Mouse (Mus musculus): Measurements from ENCODE around the gene Atg4d.
"Not testable (repeated sequence)": the region's sequence is repeated elsewhere in the genome, so short reads cannot be mapped to it uniquely, and the experiment has no call there.

Gene Atg4d

DNA sequence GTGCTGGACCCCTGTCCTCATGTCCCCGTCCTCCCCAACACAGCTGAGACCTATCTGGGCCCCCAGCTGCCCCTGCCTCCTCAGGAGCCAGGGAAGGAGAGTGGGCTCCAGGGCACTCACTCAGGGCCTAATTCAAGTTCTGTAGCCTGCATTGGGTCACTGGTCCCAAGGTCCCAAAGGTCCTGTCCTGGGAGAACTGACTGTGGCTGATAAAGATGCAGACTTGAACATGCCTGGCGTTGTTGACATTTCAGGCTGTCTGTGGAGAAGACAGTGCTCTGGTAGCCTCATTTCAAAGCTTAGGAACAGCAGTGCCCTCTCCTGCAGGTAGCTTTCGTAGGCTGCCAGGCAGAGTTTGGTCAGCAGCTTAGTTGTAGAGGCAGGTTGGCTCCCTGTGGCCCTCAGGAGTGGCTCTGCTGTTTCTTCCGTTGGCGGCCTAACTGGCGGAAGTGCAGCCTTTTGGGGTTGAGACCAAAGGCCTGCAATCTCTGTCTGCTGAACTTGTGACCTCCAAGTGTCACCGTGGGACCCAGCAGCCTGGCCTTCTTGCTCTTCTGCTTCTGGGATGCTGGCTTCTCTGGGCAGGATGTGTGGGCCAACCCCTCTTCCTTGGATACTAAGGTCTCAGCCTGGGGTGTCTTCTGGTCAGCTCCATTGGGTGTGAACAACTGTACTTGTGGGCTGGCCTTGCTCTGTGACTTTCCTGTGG, 8.6 kb downstream of the Atg4d start:
- DNase-seq (ENCODE audit: low spot score in 2 of 2): no peak

DNA sequence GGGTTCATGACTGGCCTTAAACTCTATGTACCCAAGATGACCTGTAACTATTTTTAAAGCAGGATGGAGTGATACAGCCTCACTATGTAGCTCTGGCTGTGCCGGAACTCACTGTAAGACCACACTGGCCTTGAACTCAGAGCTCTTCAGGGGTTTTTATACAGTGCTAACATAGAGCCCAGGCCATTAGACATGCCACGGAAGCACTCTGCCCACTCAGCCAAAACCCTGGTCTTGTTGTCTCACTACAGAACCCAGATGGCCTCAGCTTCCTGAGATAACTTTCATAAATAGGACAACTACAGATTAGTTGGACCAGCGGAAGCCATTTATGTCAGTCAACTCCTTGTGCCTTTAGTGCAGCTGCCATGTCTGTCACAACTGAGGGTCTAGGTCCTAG, 9.2 kb downstream of the Atg4d start:
- DNase-seq (ENCODE audit: low spot score in 2 of 2): no peak

DNA sequence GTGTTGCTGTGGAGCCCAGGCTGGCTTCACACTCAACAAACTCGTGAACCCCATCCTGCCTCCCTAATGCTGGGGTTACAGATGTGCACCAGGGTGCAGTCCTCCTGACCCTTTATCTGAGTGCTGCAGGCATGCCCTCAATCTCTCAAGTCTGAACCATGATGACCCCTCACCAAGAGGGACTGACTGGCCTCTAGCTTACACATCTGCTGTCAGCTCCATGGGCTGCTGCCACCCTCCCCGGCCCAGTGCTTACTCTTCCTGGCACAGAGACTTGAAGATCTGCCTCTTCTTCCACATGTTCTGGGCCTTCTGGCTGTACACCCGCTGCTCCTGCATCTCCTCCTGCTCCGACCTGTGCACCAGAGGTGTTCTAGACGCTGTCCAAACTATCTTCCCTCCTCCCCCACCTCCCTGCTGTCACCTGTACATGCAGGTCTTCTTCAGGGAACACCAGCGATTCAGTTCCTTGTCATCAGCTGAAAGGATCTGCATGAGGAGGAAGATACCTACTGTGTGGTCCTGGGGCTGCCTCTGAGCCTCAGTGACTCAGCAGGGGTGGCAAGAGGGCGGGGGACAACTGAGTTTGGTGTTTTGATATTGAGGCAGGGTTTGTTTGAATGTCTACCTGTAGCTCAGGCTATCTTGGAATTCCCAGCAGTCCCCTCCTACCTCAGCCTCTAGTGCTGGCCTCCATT, 10.1 kb downstream of the Atg4d start:
- DNase-seq (ENCODE audit: low spot score in 2 of 2): no peak

DNA sequence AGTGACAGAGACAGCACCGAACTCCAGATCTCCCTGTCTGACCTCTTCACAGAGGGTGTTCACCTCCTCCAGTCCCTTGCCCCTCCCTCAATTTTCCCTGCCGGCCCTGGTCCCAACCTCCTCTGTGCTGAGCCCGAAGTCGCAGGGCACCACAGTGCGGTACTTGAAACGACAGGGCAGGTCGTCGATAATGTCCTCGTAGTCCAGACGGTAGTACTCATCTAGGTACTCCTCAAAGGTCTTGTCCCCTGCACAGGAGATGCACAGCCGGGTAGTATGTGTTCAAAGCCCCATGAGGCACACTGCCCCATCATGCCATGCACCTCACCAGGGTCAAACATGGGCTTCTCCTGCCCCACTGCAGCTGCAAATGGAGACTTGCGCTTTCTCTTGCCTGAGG, 10.6 kb downstream of the Atg4d start:
- DNase-seq (ENCODE audit: low spot score in 2 of 2): no peak

DNA sequence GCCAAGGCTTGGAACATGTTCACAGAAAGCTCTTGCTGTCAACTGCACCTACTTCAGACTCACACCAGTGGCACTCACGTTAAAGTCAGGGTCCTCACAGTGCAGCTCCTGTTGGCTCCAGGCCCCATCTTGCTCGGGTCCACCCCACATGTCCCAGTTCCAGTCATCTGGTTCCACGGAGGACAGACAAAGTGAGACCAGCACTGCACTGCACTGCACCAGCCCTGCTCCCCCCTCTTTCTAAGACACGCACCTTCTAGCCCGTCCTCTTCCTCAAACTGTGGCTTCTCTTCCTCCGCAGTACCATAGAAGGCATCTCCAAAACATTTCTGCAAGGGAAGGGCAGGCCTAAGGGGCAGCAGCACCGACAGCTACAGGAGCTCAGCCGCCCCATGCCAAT, 11.2 kb downstream of the Atg4d start:
- DNase-seq (ENCODE audit: low spot score in 2 of 2): no peak

DNA sequence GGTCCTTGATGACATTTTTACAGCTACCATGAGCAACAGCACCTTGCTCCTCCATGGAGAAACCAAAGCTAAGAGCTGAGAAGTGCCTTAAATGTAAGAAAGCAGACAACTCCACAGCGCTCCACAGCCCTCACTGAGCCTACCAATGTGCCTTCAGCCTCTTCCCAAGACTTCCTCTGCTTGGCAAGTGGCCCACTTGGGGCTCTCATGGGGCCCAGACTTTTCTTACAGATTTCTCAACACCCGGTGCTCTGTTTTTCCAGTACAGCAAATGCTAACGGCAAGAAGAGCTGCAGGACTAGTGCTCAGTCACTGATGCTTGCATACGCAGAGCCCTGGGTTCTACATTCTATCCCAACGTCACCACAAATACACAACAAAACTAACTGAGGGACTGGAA, 12.7 kb downstream of the Atg4d start:
- DNase-seq (ENCODE audit: low spot score in 2 of 2): no peak

DNA sequence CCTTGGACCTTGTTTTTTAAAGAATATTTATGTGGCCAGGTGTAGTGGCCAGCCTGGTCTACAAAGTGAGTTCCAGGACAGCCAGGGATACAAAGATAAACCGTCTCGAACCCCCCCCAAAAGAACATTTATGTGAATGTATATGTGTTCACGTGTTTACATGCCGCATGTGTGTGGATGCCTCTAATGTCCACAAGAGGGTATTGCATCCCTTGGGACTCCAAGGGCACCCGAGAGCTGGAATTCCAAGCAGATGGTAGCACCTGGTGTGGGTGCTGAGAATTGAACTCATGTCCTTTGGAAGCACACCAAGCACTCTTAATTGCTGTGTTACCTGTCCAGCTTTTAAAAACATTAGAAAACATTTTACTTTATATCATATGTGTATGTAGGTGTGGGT, 18.5 kb downstream of the Atg4d start:
- no peak for DNase-seq (ENCODE audit: low spot score in 2 of 2)

DNA sequence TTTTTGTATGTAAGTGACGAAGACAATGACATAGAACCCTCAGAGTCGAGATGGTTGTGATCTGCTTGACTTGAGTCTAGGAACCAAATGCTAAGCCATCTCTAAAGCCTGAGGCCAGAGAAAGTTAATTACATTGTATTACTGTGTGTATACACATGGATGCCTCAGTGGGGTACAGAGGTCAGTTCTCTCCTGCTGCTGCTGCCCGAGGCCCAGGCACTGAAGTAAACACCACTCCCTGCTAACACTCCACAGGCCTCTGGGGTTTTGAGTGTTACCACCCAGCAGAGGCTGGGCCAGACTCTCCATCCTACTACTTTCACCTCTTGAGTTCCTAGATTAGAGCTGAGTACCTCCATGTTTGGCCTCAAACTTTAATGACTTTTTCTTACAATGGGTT, 18.9 kb downstream of the Atg4d start:
- DNase-seq (ENCODE audit: low spot score in 2 of 2): no peak

DNA sequence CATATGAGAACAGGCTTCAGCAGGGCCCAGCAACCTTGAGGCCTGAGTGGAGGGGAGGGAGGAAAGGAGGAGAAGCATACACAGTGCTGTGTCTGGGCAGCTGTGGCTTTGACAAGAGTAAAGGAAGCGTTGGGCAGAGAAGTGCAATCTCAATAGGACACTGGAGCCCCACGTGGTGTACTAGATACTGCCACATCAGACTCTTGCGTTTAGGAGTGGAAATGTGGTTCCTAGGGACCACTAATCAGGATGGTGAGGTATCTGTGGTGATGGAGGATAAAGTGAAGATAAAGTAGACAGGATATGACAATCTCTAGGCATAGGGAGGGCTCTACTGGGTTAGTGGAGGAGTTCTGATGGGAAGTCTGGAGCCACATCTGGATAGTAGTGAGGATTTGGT, 21.7 kb downstream of the Atg4d start:
- no peak for DNase-seq (ENCODE audit: low spot score in 2 of 2)

DNA sequence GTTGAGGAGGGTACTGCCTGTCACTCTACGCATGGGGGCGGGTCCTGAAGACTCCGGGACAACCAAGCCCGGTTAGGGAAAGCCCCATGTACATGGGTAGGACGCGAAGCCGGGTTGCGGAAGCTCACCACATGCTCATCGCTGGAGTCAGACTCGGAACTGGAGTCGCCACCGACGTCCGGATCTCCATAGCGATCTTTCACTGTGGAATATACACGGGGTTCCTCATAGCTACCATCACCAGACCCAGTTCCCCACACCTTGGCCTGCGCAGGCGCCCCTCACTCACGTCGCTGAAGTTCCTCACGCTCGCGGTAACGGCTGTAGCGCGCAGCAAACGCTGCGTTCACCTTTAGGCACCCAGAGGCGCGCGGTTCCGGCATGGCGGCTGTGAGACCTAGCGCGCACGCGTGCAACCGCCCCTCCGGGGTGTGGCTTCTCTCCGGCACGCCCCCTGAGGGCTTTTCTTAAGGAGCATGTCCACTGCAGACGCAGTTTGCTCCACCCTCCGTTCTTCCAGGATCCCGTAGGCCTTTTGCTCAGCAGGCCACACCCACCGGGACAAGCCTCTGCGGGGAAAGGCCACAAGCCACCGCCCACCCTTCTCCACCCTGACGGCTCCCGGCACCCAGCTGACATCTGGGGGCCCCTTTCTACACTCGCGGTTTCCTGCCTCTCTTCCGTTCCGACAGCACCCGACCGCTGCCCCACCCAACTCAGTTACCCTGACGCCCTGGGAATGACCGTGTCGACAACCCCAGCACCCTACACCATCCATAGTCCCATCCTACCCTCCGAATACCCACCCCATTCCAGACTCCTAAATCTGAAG, 22.7 kb downstream of the Atg4d start, which contains the start of gene Kri1:
TSS of gene Kri1 (minus strand) at position 399 of the 832 bp plus-strand sequence.
- DNase-seq (ENCODE audit: low spot score in 2 of 2): peak; percentile 98

DNA sequence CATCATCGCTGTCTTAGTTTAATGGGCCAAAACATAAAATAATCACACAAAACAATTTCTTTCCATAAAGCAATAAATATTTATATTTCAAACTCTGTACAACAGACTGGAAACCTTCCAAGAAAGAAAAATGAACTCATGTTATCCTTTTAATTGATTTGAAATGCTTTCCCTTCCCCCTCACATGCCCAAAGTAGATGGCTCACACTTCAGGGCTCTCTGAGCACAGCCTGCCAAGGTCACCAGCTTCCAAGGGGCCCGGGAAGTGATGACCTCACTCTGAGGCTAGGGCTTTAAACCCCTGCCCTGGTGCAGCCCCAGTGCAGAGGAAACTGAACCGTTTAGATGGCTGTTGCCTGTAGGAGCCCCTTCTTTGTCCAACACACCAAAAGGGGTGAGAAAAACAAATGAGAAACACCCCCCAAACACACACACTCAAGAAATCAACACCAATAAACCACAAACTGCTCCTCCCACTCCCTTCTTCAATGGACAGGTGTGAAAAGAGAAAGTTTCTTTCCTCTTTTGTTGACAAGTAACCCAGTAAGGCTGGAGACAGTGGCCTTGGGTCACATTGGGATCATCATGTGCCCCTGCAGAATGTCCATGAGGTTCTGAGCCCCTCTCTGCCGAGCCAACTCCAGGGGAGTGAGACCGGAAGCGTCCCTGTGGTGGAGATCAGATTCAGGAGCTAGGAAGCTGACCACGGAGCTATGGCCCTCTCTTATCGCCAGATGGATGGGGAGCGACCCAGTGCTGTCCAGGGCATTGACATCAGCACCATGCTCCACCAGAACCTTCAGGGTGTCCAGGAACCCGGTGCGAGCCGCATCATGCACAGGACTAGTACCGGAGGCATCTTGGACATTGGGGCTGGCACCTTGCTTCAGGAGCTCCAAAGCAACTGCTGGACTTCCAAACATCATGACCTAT, 23.6 kb downstream of the Atg4d start:
- peak; percentile 54 to 57 for DNase-seq (ENCODE audit: low spot score in 2 of 2)

DNA sequence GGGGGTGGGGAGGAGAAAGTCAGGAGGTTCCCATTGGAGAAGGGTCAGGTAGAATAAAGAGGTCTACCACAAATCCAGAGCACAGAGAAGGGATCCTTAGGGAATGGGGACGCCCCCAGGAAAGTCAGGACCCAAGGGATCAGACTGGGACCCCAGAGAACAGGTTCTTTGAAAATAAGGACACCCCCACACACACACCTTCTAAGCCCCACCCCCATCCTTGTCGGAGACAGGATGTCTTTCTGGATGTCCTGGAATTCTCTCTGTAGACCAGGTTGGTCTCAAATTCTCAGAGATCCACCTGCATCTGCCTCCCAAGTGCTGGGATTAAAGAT, 24.2 kb downstream of the Atg4d start:
- no peak for DNase-seq (ENCODE audit: low spot score in 2 of 2)

DNA sequence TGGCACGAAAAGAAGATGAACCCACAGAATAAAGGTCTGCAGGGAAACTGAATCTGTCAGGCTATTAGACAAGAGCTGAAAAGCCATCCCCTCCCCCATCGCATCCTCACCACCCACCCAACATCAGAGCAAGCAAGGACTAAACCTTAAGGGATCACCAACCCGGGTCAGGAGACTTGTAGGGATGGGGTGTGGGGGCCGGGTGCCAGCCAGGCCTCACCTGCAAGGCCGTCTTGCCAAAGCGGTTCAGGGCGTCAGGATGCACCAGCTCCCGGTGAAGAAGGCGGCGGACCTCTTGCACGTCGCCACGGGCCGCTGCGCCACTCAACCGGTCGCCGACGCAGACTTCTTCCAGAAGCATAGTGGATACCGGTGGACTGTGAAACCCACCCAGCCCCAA, 25.5 kb downstream of the Atg4d start:
- DNase-seq (ENCODE audit: low spot score in 2 of 2): no peak

DNA sequence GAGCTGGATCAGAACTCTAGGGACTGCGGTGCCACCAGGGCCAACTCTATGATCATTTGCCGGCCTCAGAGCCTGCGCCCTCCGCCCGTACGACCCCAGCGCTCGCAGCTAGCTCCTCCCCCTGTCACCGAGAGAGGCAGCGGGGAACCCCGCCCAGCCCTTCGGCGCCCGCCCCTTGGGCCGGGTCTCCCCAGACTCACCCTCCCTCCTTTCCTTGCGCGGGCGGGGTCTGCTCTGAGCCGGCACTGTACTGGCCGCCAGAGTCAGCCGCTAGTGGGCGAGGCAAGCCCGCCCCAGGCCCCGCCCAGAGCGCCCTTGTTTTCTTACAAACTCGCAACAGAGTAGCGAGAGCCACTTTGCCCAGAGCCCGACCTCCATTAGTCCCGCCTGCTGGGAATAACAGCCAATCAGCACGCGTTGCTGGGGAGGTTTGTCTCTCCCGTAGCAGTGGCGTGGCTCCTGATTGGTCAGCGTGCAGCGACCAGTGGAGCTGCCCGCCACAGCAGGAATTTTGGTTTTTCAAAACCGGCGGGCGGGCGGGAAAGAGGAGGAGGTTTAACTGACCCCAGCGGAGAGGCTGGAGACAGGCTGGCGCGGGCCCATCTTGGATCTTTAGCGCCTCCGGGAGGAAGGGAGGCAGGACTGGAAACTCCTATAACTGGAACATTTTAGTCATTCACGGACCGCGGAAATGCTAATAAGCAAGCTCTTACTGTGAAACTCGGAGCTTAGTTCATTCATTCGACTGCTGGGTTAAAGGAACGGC, 26.1 kb downstream of the Atg4d start, which contains the start of gene Cdkn2d:
TSS of gene Cdkn2d (minus strand) at position 386 of the 766 bp plus-strand sequence.
- peak; percentile 100 for DNase-seq (ENCODE audit: low spot score in 2 of 2)

DNA sequence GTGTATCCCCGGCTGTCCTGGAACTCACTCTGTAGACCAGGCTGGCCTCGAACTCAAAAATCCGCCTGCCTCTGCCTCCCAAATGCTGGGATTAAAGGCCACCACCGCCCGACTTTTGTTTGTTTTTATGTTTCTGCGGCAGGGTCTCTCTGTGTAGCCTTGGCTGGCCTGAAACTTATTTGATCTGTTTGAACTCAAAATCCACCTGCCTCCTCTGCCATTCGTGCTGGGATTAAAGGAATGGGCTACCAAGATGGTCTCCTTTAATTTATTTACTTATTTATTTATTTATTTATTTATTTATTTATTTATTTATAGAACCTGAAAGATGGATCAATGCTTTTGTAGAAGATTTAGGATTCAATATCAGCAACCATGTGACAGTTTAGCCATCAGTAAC, 26.8 kb downstream of the Atg4d start:
- not testable (repeated sequence) for DNase-seq (ENCODE audit: low spot score in 2 of 2)

DNA sequence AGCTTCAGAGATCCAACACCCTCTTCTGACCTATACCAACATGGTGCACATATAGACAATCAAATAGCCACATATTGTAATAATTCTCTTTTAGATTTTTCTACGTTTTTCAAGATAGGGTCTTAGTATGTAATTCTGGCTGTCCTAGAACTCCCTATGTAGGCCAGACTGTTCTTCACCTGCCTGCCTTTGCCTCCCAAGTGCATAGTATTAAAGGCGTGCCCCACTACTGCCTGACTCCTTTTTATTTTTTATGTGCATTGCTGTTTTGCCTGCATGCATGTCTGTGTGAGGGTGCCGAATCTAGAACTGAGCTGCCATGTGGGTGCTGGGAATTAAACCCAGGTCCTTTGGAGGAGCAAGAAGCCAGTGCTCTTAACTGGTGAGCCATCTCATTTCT, 27.2 kb downstream of the Atg4d start:
- DNase-seq (ENCODE audit: low spot score in 2 of 2): no peak

DNA sequence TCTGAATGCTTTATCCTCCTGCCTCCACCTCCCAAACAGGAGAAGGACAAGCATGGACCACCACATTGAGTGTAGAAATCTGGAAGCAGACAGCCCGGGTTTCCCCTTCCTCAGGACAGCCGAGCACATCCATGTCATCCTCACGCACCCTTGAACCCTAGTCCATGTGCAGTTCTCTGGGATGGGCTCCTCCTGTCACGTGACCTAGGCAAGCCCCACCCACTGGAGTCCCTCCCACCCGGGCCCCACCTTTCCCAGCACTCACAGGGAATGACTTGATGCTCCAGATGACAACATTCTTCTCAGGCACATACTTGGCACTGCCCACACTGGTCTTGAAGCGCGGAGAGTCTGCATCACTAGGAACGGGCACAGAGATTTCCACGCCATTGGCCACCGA, 33.9 kb downstream of the Atg4d start:
- DNase-seq (ENCODE audit: low spot score in 2 of 2): no peak

DNA sequence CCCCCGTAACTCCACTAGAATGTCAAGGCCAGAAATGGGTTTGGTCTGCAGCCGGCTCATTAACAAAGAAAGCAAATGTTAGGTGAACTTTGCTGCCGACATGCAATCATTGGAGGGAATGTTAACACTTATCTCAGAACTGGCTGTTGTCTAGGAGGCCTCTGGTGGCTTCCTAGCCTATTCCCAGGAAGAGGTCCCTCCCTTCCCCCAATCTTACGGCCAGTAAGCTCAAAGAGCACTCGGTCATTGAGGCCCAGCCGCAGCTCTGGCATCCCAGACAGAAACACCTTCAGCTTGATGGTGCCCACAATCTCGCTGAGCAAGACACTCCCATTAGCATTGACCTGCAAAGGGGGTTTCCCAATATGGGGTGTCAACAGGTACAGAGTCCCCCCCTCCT, 40.0 kb downstream of the Atg4d start:
- DNase-seq (ENCODE audit: low spot score in 2 of 2): no peak

DNA sequence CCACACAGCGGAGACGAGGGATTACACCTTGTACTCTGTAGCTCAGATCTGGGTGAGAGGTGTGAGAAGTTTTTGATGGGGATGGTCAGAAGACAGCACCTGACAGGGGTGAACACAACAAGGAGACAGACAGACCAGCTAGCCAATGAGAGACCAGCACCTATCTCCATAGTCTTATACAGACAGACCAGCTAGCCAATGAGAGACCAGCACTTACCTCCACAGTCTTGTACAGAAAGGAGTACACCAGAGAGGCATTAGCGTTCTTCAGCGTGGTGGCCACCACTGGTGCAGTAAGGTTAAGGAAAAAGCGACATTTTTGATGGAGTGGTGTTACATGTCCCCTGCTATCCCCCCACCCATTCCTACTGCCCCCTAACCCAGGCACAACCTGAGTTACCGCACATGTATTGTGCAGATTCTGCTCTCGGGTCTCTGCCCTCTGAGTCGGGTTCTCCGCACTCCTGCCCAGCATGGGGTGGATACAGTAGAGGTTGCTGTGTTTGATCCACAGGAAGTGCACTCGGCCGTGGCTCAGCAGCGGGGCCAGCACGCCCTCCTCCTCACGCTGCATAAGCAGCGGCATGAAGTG, 44.2 kb downstream of the Atg4d start:
- peak in 1 of 2 experiments; percentile 58 for DNase-seq (ENCODE audit: low spot score in 2 of 2)

DNA sequence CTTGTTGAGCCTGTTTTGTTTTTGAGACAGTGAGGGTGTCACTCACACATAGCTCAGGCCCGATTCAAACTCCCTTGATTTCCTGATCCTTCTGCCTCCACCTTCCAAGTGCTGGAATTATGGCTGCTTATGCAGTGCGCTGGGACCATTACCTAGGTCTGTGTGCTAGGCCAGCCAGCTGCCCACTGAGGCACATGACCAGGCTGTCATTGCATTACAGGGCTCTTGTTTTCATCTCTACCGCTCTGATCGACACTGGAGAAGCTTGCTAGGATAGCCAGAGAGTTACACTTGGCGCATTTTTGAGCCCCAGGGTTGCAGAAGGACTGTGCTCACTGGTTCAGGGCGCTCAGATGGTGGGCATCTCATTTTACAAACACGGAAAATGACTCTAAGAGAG, 46.6 kb downstream of the Atg4d start:
- no peak for DNase-seq (ENCODE audit: low spot score in 2 of 2)

Measured in spleen, postnatal 10 days (tissue).